Mouse (Mus musculus) midbrain, postnatal 0 days (tissue): ENCODE results near the gene Tbc1d16. TPM values are rescaled to one million over a fixed set of nuclear protein-coding genes. Genes with fewer than 3 reads are reported as not detected.
"Not testable (repeated sequence)": the region's sequence is repeated elsewhere in the genome, so short reads cannot be mapped to it uniquely, and the experiment has no call there.

Source experiments
- ATAC-seq: fragments of 200-750 bp; cut with Nextera tagmentation; 2 replicates; pipeline ENCODE4 v1.8.0; 2017; ENCODE audit warnings: moderate number of reproducible peaks, mild to moderate bottlenecking, moderate TSS enrichment, moderate library complexity; ENCODE audit not compliant: low FRiP score
- DNase-seq: peaks from one replicate; pipeline ENCODE4 v3.0.0-alpha.2; 2015; ENCODE audit warnings: low spot score
- H3K27ac ChIP-seq: fragments of 300-500 bp; sonication (generic); 2 replicates; pipeline ENCODE4 v1.5.1; 2014; ENCODE audit warnings: low read depth, mild to moderate bottlenecking, low read length, mixed read lengths
- H3K27me3 ChIP-seq: fragments of 300-500 bp; sonication (generic); 2 replicates; pipeline ENCODE4 v1.6.1; 2014; ENCODE audit warnings: low read length, control low read depth, mixed read lengths; ENCODE audit not compliant: insufficient read depth
- H3K36me3 ChIP-seq: fragments of 300-500 bp; sonication (generic); 2 replicates; pipeline ENCODE4 v1.6.1; 2014; ENCODE audit warnings: low read length, control low read depth, mixed read lengths; ENCODE audit not compliant: insufficient read depth
- H3K4me1 ChIP-seq: fragments of 300-500 bp; sonication (generic); 2 replicates; pipeline ENCODE4 v1.6.1; 2014; ENCODE audit warnings: mild to moderate bottlenecking, control low read depth, antibody characterized with exemption, low read length, mixed read lengths; ENCODE audit not compliant: insufficient read depth
- H3K4me2 ChIP-seq: fragments of 300-500 bp; sonication (generic); 2 replicates; pipeline ENCODE4 v1.6.1; 2014; ENCODE audit warnings: low read depth, mild to moderate bottlenecking, low read length, mixed read lengths; ENCODE audit not compliant: poor library complexity, severe bottlenecking
- H3K4me3 ChIP-seq: fragments of 300-500 bp; sonication (generic); 2 replicates; pipeline ENCODE4 v1.5.1; 2014; ENCODE audit warnings: low read depth, mild to moderate bottlenecking, low read length, moderate library complexity
- H3K9ac ChIP-seq: fragments of 300-500 bp; sonication (generic); replicated peaks from 2 replicates; pipeline ENCODE4 v1.6.1; 2014; ENCODE audit warnings: mild to moderate bottlenecking, low read length, moderate library complexity, mixed read lengths; ENCODE audit not compliant: poor library complexity, severe bottlenecking
- H3K9me3 ChIP-seq: fragments of 300-500 bp; sonication (generic); 2 replicates; pipeline ENCODE4 v1.6.1; 2016; ENCODE audit warnings: low read length, control low read depth
- CTCF ChIP-seq: IDR thresholded peaks from 2 replicates; pipeline ENCODE4 v1.5.1; 2016; ENCODE audit warnings: antibody characterized with exemption, mild to moderate bottlenecking
- WGBS: fragments of 180-500 bp; shearing (Covaris S2); extraction: QIAGEN DNeasy Blood & Tissue Kit; methylation state at CpG from one replicate; pipeline ENCODE4 v1.1.7; 2014; 5-methylcytosine and 5-hydroxymethylcytosine counted together
- polyA plus RNA-seq: library from polyadenylated mRNA; unstranded; fragments of >200 nt; fragmentation: Nextera tagmentation; extraction: Ambion mirVana; gene quantifications from 2 replicates; pipeline ENCODE4 v1.2.1, GENCODE M21; 2015
- total RNA-seq: library from RNA; depleted of rRNA; stranded (reverse); fragments of >200 nt; gene quantifications from 2 replicates; pipeline ENCODE4 v1.2.3, GENCODE M21; 2014

Gene Tbc1d16
- total and polyA plus RNA-seq, 2 experiments from 2014 or later = 43.5 to 152 TPM

GRCm38 (mm10) chr11:119252854-119253541, 24.7 kb upstream of the Tbc1d16 start:
- H3K9ac ChIP-seq = no peak overlapping the region
- H3K27ac ChIP-seq = peak overlapping the region; percentile 38; the same call in 1 of the 2 replicates
- no peaks in the 10 kb centered on the region for H3K4me1 ChIP-seq
- H3K27me3 ChIP-seq = no peaks in the 10 kb centered on the region
- ATAC-seq (peak; percentile 75), DNase-seq (peak; percentile 78)
- H3K4me2 ChIP-seq = peak overlapping the region; percentile 47
- TF ChIP-seq CTCF = peak; percentile 79
- H3K36me3 ChIP-seq = no peaks in the 10 kb centered on the region
- WGBS = 9% methylated on average over 22 of the region's 22 CpGs
- H3K4me3 ChIP-seq = peak overlapping the region; percentile 24
- H3K9me3 ChIP-seq = no peaks in the 10 kb centered on the region

- Histone ChIP-seq H3K27me3 (no peaks in the 10 kb centered on the region), H3K9ac (no peak overlapping the region), H3K4me3 (no peak overlapping the region), H3K9me3 (no peaks in the 10 kb centered on the region), H3K27ac (no peak overlapping the region), H3K4me2 (no peak overlapping the region), H3K36me3 (no peaks in the 10 kb centered on the region), H3K4me1 (no peaks in the 10 kb centered on the region)
- ATAC-seq = no peak
- TF ChIP-seq CTCF = no peak
- DNase-seq = no peak
- 74% methylated on average over 17 of the region's 17 CpGs for WGBS
Observed at GRCm38 (mm10) chr11:119250998-119251397, 22.7 kb upstream of the Tbc1d16 start.

- Histone ChIP-seq H3K9me3 (no peaks in the 10 kb centered on the region), H3K9ac (no peak overlapping the region), H3K4me3 (no peak overlapping the region), H3K27ac (no peak overlapping the region), H3K27me3 (no peaks in the 10 kb centered on the region), H3K4me1 (no peaks in the 10 kb centered on the region), H3K36me3 (no peaks in the 10 kb centered on the region), H3K4me2 (no peak overlapping the region)
- ATAC-seq (no peak), DNase-seq (peak; percentile 87)
- WGBS = 37% methylated on average over 6 of the region's 6 CpGs
- peak; percentile 75 for TF ChIP-seq CTCF
Observed at GRCm38 (mm10) chr11:119249011-119249410, 20.7 kb upstream of the Tbc1d16 start.

GRCm38 (mm10) chr11:119245543-119245942, 17.2 kb upstream of the Tbc1d16 start:
- not testable (repeated sequence) for H3K27me3 ChIP-seq, H3K9ac ChIP-seq, H3K4me3 ChIP-seq, H3K27ac ChIP-seq, H3K4me2 ChIP-seq, H3K4me1 ChIP-seq, DNase-seq, H3K36me3 ChIP-seq, H3K9me3 ChIP-seq, ATAC-seq
- 93% methylated on average over 6 of the region's 6 CpGs for WGBS

- no peak overlapping the region for H3K4me2 ChIP-seq
- no peaks in the 10 kb centered on the region for H3K36me3 ChIP-seq
- H3K27me3 ChIP-seq = no peaks in the 10 kb centered on the region
Observed at GRCm38 (mm10) chr11:119239480-119239879, 11.2 kb upstream of the Tbc1d16 start.

GRCm38 (mm10) chr11:119238305-119238721, 10.0 kb upstream of the Tbc1d16 start:
- Histone ChIP-seq H3K27me3 (no peaks in the 10 kb centered on the region), H3K9ac (no peak overlapping the region), H3K9me3 (no peaks in the 10 kb centered on the region), H3K4me2 (peak overlapping the region; percentile 42), H3K27ac (no peak overlapping the region), H3K36me3 (no peaks in the 10 kb centered on the region), H3K4me3 (no peak overlapping the region), H3K4me1 (no peaks in the 10 kb centered on the region)
- 30% methylated on average over 11 of the region's 11 CpGs for WGBS
- DNase-seq (peak; percentile 28), ATAC-seq (no peak)
- no peak for TF ChIP-seq CTCF

More at GRCm38 (mm10) chr11:119239480-119239879, 11.2 kb upstream of the Tbc1d16 start:
- ATAC-seq (no peak), DNase-seq (no peak)
- H3K9ac ChIP-seq = no peak overlapping the region
- WGBS = 94% methylated on average over 12 of the region's 12 CpGs
- H3K9me3 ChIP-seq = no peaks in the 10 kb centered on the region
- no peak overlapping the region for H3K27ac ChIP-seq
- no peak overlapping the region for H3K4me3 ChIP-seq
- no peak for TF ChIP-seq CTCF
- no peaks in the 10 kb centered on the region for H3K4me1 ChIP-seq
